Mouse (Mus musculus): ENCODE measurements at regions not wholly inside any gene's neighbourhood (a gene's known extent, or its start where the extent isn't known, plus 50 kb on each side); places are given as distances from the start of the nearest gene placed in this dataset.

GRCm38 (mm10) chrX:14505102-14505501, 294.2 kb downstream of the H2al1n start:
- CTCF ChIA-PET = interaction anchor here (1.0 to 1.2 kb wide), 2 partner anchors 10 to 11 kb away, joined by 3 read pairs; no protein-coding TSS in a partner anchor
- DNase-seq (ENCODE audit: low read depth, low spot score) (no peak), ATAC-seq (no peak)
- in situ Hi-C loops (cut with MboI; ENCODE audit: low pct_unique_long_range_greater_than_20kb) = no loop called here
- H3K27me3 ChIP-seq = peaks cover 16% of the 10 kb centered on the region
- TF ChIP-seq CTCF (IDR thresholded peaks at IDR 0.05) = no peak
- POLR2A ChIA-PET = no interaction called here

Data from Patski (cell line).